Mouse (Mus musculus): ENCODE data around the gene Ahcyl2. TPM values are rescaled to one million over a fixed set of nuclear protein-coding genes. Genes with fewer than 3 reads are reported as not detected.
A peak's percentile ranks its signal among the peaks of the same experiment; 100 is the strongest.

The Ahcyl2 gene
- total RNA-seq (2014; rRNA removed), result 44.6 and 48.3 TPM in 2 replicates
- polyA plus RNA-seq (2015; fragmentation: Nextera tagmentation; extraction: Ambion mirVana), result 9.0 and 13.6 TPM in 2 replicates

DNA sequence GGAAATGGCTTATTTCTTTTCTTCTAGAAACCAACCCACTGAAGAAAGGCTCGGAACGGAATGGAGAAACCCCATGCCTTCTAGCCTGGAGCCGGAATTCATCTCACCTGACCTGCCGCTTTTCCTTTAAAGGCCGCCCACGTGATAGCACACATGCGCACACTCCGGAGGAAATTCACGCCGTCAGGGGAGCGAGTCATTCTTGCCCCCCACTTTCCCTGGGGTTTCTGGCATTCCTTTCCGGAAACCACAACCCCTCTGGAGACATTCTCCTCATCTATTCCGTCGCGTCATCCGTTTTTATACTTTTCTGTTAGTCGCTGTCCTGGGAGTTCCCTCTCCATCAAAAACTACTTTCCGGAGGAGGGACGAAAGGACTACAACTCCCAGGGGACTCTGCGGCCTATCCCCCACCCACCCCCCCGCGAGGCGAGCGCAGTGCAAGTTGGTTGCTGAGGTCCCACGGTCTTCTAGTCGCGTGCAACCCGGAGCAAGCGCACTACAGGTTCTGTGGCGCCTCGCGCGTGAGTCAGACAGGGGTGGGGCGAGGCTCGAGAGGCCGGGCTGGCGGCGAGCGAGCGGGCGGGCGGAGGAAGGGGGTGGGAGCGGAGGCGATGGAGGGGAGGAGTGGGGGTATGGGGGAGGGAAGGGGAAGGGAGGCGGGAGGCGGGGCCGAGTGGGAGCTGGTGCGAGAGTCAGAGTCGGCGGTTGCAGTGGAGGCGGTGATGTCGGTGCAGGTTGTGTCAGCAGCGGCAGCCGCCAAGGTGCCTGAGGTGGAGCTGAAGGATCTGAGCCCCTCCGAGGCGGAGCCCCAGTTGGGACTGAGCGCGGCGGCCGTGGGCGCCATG is at the start of gene Ahcyl2:
Ahcyl2 (plus strand) TSS at position 199 of the 848 bp plus-strand sequence.
- Histone ChIP-seq H3K4me2 (ENCODE audit: low read depth) (peak within 1 kb of the TSS; percentile 47), H3K4me3 (ENCODE audit: low read depth, low read length) (peak within 1 kb of the TSS; percentile 86), H3K27me3 (ENCODE audit: insufficient read depth, low read length) (no peaks in the 10 kb centered on the region), H3K27ac (ENCODE audit: low read depth, low read length) (peak within 1 kb of the TSS; percentile 91), H3K4me1 (ENCODE audit: insufficient read depth) (no peaks in the 10 kb centered on the region), H3K36me3 (ENCODE audit: insufficient read depth) (no peaks in the 10 kb centered on the region), H3K9me3 (ENCODE audit: low read length) (no peaks in the 10 kb centered on the region), H3K9ac (peak within 1 kb of the TSS; percentile 87)
- TF ChIP-seq CTCF (IDR thresholded peaks at IDR 0.05; ENCODE audit: low read depth), result no peak
- WGBS, result 1% methylated on average over 57 of the region's 61 CpGs
- DNase-seq (peak; percentile 98), ATAC-seq (peak; percentile 99)

DNA sequence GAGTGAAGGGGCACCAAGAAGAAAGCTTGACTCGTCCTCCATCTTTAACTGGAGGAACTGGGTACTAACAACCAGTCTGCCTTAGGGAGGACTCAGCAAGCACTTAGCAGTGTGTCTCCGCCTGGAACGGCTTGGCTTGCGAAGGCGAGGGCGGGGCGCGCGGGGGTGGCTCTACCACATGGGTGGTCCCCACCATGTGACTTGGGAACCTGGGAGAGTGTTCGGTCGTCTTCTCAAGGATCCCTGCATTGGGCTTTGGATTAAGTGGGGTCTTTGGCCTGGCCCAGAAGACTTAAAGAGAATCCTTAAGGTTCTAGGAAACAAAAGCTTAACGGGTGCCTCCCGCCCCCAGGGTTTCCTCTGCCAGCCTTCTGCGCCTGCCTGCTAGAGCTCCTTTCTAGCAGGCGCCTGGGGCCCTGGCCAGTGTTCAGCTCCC is 48.9 kb upstream of the Ahcyl2 start:
- Histone ChIP-seq H3K27me3 (ENCODE audit: insufficient read depth, low read length) (no peaks in the 10 kb centered on the region), H3K4me1 (ENCODE audit: insufficient read depth) (peaks cover 14% of the 10 kb centered on the region), H3K36me3 (ENCODE audit: insufficient read depth) (no peaks in the 10 kb centered on the region), H3K4me2 (ENCODE audit: low read depth) (peak overlapping the region; percentile 54), H3K4me3 (ENCODE audit: low read depth, low read length) (peak overlapping the region; percentile 35), H3K27ac (ENCODE audit: low read depth, low read length) (peak overlapping the region; percentile 76), H3K9ac (peak overlapping the region; percentile 52), H3K9me3 (ENCODE audit: low read length) (no peaks in the 10 kb centered on the region)
- TF ChIP-seq CTCF (IDR thresholded peaks at IDR 0.05; ENCODE audit: low read depth), result no peak
- DNase-seq, result peak; percentile 80
- WGBS, result under 1% methylated on average over 15 of the region's 15 CpGs
- peak; percentile 95 for ATAC-seq

DNA sequence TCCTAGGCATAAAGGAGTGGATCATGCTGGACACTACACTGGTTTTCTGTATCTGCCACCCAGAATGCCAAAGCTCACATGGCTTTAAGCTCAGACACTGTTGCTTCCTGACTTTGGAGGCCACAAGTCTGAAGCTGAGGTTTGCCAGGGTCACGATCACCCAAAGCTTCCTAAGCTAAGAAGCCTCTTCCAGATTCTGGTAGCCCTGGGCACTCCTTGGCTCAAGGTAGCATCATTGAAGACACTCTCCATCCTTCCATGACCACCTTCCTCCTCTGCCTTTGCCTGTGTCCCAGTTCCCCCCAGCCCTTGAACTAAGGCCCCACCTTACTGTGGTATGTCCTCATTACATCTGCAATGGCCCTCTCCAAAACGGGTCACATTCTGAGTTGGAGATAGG is 45.9 kb upstream of the Ahcyl2 start:
- Histone ChIP-seq H3K27me3 (ENCODE audit: insufficient read depth, low read length) (no peaks in the 10 kb centered on the region), H3K36me3 (ENCODE audit: insufficient read depth) (no peaks in the 10 kb centered on the region), H3K4me2 (ENCODE audit: low read depth) (no peak overlapping the region), H3K9ac (no peak overlapping the region), H3K4me3 (ENCODE audit: low read depth, low read length) (no peak overlapping the region), H3K9me3 (ENCODE audit: low read length) (no peaks in the 10 kb centered on the region), H3K27ac (ENCODE audit: low read depth, low read length) (no peak overlapping the region), H3K4me1 (ENCODE audit: insufficient read depth) (peaks cover 14% of the 10 kb centered on the region)
- no peak for DNase-seq
- WGBS, result 76% methylated on average over 2 of the region's 2 CpGs
- no peak for TF ChIP-seq CTCF (IDR thresholded peaks at IDR 0.05; ENCODE audit: low read depth)
- ATAC-seq, result no peak

DNA sequence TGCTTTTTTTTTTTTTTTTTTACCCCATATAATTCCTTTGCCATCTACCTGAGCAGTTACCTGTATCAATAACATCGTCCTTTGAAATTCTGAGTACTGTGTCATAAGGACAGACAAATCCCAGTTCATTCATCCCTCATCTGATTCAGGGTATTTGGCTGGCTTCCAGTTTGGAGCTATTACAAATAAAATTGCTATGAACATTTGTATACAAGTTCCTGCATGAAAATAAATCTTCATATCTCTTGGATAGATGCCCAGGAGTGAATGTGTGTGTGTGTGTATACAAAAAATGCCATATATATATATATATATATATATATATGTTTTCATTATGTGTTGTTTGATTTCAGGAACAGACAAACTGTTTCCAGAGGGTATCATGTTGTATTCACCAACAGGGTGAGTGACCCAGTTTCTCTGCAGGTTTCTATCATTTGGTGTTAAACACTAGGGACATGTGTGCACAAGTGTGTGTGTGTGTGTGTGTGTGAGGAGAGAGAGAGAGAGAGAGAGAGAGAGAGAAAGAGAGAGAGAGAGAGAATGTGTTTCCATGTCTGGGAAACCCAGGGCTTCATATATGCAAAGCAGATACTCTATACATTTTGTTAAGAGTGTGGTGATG is 41.1 kb upstream of the Ahcyl2 start:
- H3K4me3 ChIP-seq (ENCODE audit: low read depth, low read length), result no peak overlapping the region
- no peaks in the 10 kb centered on the region for H3K27me3 ChIP-seq (ENCODE audit: insufficient read depth, low read length)
- H3K4me2 ChIP-seq (ENCODE audit: low read depth), result no peak overlapping the region
- DNase-seq, result no peak
- H3K9me3 ChIP-seq (ENCODE audit: low read length), result no peaks in the 10 kb centered on the region
- no peak for TF ChIP-seq CTCF (IDR thresholded peaks at IDR 0.05; ENCODE audit: low read depth)
- H3K9ac ChIP-seq, result no peak overlapping the region
- ATAC-seq, result no peak
- no peak overlapping the region for H3K27ac ChIP-seq (ENCODE audit: low read depth, low read length)
- no peaks in the 10 kb centered on the region for H3K36me3 ChIP-seq (ENCODE audit: insufficient read depth)
- H3K4me1 ChIP-seq (ENCODE audit: insufficient read depth), result no peaks in the 10 kb centered on the region
- WGBS, result 57% methylated on average over 1 of the region's 1 CpGs

DNA sequence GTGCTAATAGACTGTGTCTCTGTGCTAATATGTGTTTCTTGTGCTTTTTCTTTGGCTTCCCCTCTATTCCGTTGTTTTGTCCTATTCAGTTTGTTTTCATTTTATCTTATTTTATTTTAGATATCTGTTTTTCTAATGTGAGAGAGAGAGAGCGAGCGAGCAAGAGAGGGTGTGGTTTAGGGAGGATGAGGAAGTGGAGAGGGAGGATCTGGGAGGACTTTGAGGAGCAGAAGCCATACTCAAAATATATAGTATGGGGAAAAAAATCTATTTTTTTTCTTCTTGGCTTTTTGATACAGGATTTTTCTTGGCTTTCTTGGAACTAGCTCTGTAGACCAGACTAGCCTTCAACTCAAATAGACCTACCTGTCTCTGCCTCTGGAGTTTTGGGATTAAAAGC is 39.8 kb upstream of the Ahcyl2 start:
- H3K4me3 ChIP-seq (ENCODE audit: low read depth, low read length), result no peak overlapping the region
- ATAC-seq, result no peak
- WGBS, result 89% methylated on average over 3 of the region's 3 CpGs
- H3K4me2 ChIP-seq (ENCODE audit: low read depth), result no peak overlapping the region
- H3K27me3 ChIP-seq (ENCODE audit: insufficient read depth, low read length), result no peaks in the 10 kb centered on the region
- H3K9me3 ChIP-seq (ENCODE audit: low read length), result no peaks in the 10 kb centered on the region
- no peaks in the 10 kb centered on the region for H3K4me1 ChIP-seq (ENCODE audit: insufficient read depth)
- no peak overlapping the region for H3K9ac ChIP-seq
- no peaks in the 10 kb centered on the region for H3K36me3 ChIP-seq (ENCODE audit: insufficient read depth)
- TF ChIP-seq CTCF (IDR thresholded peaks at IDR 0.05; ENCODE audit: low read depth), result no peak
- H3K27ac ChIP-seq (ENCODE audit: low read depth, low read length), result no peak overlapping the region
- DNase-seq, result no peak

DNA sequence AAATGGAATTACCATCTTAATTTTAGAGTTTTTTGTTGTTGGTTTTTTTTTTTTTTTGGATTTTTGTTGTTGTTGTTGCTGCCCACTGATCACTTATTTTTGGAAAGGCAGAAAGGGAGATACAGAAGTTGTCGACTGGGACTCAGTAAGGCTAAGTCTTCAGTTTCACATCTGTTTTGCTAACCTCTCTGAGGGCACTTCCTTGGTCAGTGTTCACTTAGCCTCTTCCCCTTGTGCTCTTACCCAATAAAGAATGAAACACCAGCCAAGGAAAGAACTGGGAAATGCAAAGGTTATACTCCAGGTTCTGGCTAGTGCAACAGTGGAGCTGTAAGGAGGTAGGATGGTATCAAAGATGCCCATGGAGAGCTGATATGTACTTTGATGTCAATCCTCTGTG is 38.3 kb upstream of the Ahcyl2 start:
- no peak overlapping the region for H3K4me2 ChIP-seq (ENCODE audit: low read depth)
- no peaks in the 10 kb centered on the region for H3K4me1 ChIP-seq (ENCODE audit: insufficient read depth)
- no peaks in the 10 kb centered on the region for H3K36me3 ChIP-seq (ENCODE audit: insufficient read depth)
- no peaks in the 10 kb centered on the region for H3K27me3 ChIP-seq (ENCODE audit: insufficient read depth, low read length)
- DNase-seq, result no peak
- ATAC-seq, result no peak
- H3K9ac ChIP-seq, result no peak overlapping the region
- 89% methylated on average over 1 of the region's 1 CpGs for WGBS
- H3K9me3 ChIP-seq (ENCODE audit: low read length), result no peaks in the 10 kb centered on the region
- H3K4me3 ChIP-seq (ENCODE audit: low read depth, low read length), result no peak overlapping the region
- no peak for TF ChIP-seq CTCF (IDR thresholded peaks at IDR 0.05; ENCODE audit: low read depth)
- H3K27ac ChIP-seq (ENCODE audit: low read depth, low read length), result no peak overlapping the region

DNA sequence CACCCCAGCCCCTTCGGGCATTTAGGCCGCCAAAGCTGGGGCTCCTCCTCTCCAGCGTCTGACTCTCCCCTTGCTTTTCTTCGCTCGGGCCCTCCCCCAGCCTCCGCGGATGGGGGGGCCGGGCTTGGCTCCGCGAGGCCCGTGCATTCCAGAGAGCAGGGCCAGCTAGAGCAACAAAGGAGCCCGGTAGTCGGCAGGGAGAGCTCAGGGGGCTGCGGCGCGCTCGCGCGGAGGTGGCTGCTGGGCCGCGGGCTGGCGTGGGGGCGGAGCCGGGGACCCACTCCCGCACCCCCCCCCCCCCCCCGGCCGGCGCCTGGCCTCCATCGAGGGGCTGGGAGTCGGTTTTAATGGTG is 32.5 kb upstream of the Ahcyl2 start, which contains the start of gene Smo:
Smo (plus strand) TSS at position 168 of the 353 bp plus-strand sequence.
- peak within 1 kb of the TSS; percentile 97 for H3K4me2 ChIP-seq (ENCODE audit: low read depth)
- no peaks in the 10 kb centered on the region for H3K27me3 ChIP-seq (ENCODE audit: insufficient read depth, low read length)
- H3K4me1 ChIP-seq (ENCODE audit: insufficient read depth), result no peaks in the 10 kb centered on the region; the same call in 1 of the 2 replicates
- TF ChIP-seq CTCF (IDR thresholded peaks at IDR 0.05; ENCODE audit: low read depth), result no peak
- H3K9ac ChIP-seq, result peak within 1 kb of the TSS; percentile 64
- no peaks in the 10 kb centered on the region for H3K36me3 ChIP-seq (ENCODE audit: insufficient read depth)
- 11% methylated on average over 13 of the region's 30 CpGs for WGBS
- peak; percentile 94 for ATAC-seq
- H3K27ac ChIP-seq (ENCODE audit: low read depth, low read length), result peak within 1 kb of the TSS; percentile 78
- no peaks in the 10 kb centered on the region for H3K9me3 ChIP-seq (ENCODE audit: low read length)
- peak within 1 kb of the TSS; percentile 65 for H3K4me3 ChIP-seq (ENCODE audit: low read depth, low read length)
- peak; percentile 71 for DNase-seq

Data from forebrain, postnatal 0 days (tissue).